Mouse (Mus musculus) gastrocnemius, adult 18-20 months (tissue): Measurements from ENCODE around the gene Wipf2. TPM values are rescaled to one million over a fixed set of nuclear protein-coding genes. Genes with fewer than 3 reads are reported as not detected.
A peak's percentile ranks its signal among the peaks of the same experiment; 100 is the strongest.
"Not testable (repeated sequence)": the region's sequence is repeated elsewhere in the genome, so short reads cannot be mapped to it uniquely, and the experiment has no call there.

Experiments
- DNase-seq: peaks from one replicate; pipeline ENCODE4 v3.0.0; 2021; ENCODE audit warnings: low spot score
- total RNA-seq, 2 experiments: library from RNA; stranded (reverse); gene quantifications; 2 replicates each; pipeline ENCODE4 v1.2.3; 2021

Wipf2 gene
- total RNA-seq, 2 experiments from 2014 or later: 5.5 to 5.7 TPM

- DNase-seq: no peak
Observed at GRCm38 (mm10) chr11:98907063-98907436, 43.6 kb downstream of the Wipf2 start.

GRCm38 (mm10) chr11:98907437-98908173, 44.2 kb downstream of the Wipf2 start, which contains the start of gene Cdc6:
Gene Cdc6 (plus strand): TSS chr11:98907801.
- DNase-seq: peak; percentile 97

- DNase-seq: peak; percentile 71
Observed at GRCm38 (mm10) chr11:98909654-98910053, 46.2 kb downstream of the Wipf2 start.

- no peak for DNase-seq
Observed at GRCm38 (mm10) chr11:98910415-98910814, 47.0 kb downstream of the Wipf2 start.

- no peak for DNase-seq
Observed at GRCm38 (mm10) chr11:98911498-98911897, 48.1 kb downstream of the Wipf2 start.

GRCm38 (mm10) chr11:98914196-98914595, 50.8 kb downstream of the Wipf2 start:
- no peak for DNase-seq

- not testable (repeated sequence) for DNase-seq
Observed at GRCm38 (mm10) chr11:98916376-98916775, 52.9 kb downstream of the Wipf2 start.

- DNase-seq: no peak
Observed at GRCm38 (mm10) chr11:98917428-98918005, 54.1 kb downstream of the Wipf2 start.

GRCm38 (mm10) chr11:98918231-98918630, 54.8 kb downstream of the Wipf2 start:
- peak; percentile 73 for DNase-seq

GRCm38 (mm10) chr11:98919009-98919408, 55.6 kb downstream of the Wipf2 start:
- no peak for DNase-seq

GRCm38 (mm10) chr11:98921813-98922212, 58.4 kb downstream of the Wipf2 start:
- DNase-seq: not testable (repeated sequence)

GRCm38 (mm10) chr11:98922307-98922706, 58.9 kb downstream of the Wipf2 start:
- DNase-seq: peak; percentile 70

- DNase-seq: not testable (repeated sequence)
Observed at GRCm38 (mm10) chr11:98922851-98923711, 59.6 kb downstream of the Wipf2 start.

GRCm38 (mm10) chr11:98924633-98925175, 61.3 kb downstream of the Wipf2 start:
- DNase-seq: no peak

- DNase-seq: no peak
Observed at GRCm38 (mm10) chr11:98925265-98925721, 61.9 kb downstream of the Wipf2 start.

GRCm38 (mm10) chr11:98925868-98926311, 62.5 kb downstream of the Wipf2 start:
- DNase-seq: no peak

GRCm38 (mm10) chr11:98926553-98926952, 63.1 kb downstream of the Wipf2 start:
- no peak for DNase-seq

GRCm38 (mm10) chr11:98927438-98928076, 64.1 kb downstream of the Wipf2 start, which contains the start of gene Rara:
Gene Rara (plus strand): TSS chr11:98927818.
- DNase-seq: no peak

GRCm38 (mm10) chr11:98928186-98928893, 64.9 kb downstream of the Wipf2 start:
- DNase-seq: no peak

GRCm38 (mm10) chr11:98929503-98929902, 66.1 kb downstream of the Wipf2 start:
- DNase-seq: no peak
